Mouse (Mus musculus) urinary bladder, postnatal 25 days (tissue): Measurements from ENCODE around the gene Ncbp1.
A peak's percentile ranks its signal among the peaks of the same experiment; 100 is the strongest.

ENCODE experiments used
- DNase-seq: peaks from one replicate; pipeline ENCODE4 v3.0.0; 2022; ENCODE audit warnings: low spot score

The Ncbp1 gene

GRCm38 (mm10) chr4:46201834-46202561 lies 63.6 kb downstream of the Ncbp1 start:
- DNase-seq: peak; percentile 56

- DNase-seq: no peak
Observed at GRCm38 (mm10) chr4:46202562-46203126, 64.2 kb downstream of the Ncbp1 start.

- DNase-seq: no peak
Observed at GRCm38 (mm10) chr4:46221090-46221489, 82.7 kb downstream of the Ncbp1 start.
